8 mouse cellular contexts compared by ENCODE assay signal in genomic region chr8:94999004-94999403, GRCm38 (mm10). TPM values are rescaled to one million over a fixed set of nuclear protein-coding genes. Genes with fewer than 3 reads are reported as not detected.
DNase-seq lines count a peak whose midpoint lies in the region; ATAC-seq and TF ChIP-seq lines count a peak whose summit lies in the region.

No protein-coding gene starts in this region.

- no peak overlapping the region for H3K4me2 ChIP-seq in intestine, postnatal 0 days (replicated peaks; ENCODE audit: low read depth)
- peak overlapping the region; percentile 62 for H3K4me2 ChIP-seq in midbrain, embryonic 15.5 days

- WGBS in heart, adult 2 months, result 58% methylated on average over 6 of the region's 6 CpGs
- WGBS in intestine, postnatal 0 days, result 57% methylated on average over 6 of the region's 6 CpGs
- 32% methylated on average over 6 of the region's 6 CpGs for WGBS in midbrain, embryonic 15.5 days

- H3K9ac ChIP-seq in heart, adult 2 months (ENCODE audit: low read depth, low read length), result peak overlapping the region; percentile 66
- no peak overlapping the region for H3K9ac ChIP-seq in intestine, postnatal 0 days (ENCODE audit: low read depth, low read length)
- peak overlapping the region; percentile 36 for H3K9ac ChIP-seq in midbrain, embryonic 15.5 days

- no peaks in the 10 kb centered on the region for H3K36me3 ChIP-seq in heart, adult 2 months (ENCODE audit: control insufficient read depth, insufficient read depth, low read length)
- H3K36me3 ChIP-seq in intestine, postnatal 0 days (ENCODE audit: control insufficient read depth, insufficient read depth), result no peaks in the 10 kb centered on the region
- H3K36me3 ChIP-seq in midbrain, embryonic 15.5 days (replicated peaks), result peaks cover 11% of the 10 kb centered on the region; the same call in 1 of the 2 replicates

- H3K79me2 ChIP-seq in heart, adult 2 months (replicated peaks; ENCODE audit: control insufficient read depth, insufficient read depth, low read length), result no peaks in the 10 kb centered on the region

- peak; percentile 83 for TF ChIP-seq POLR2A in heart, adult 2 months (IDR thresholded peaks at IDR 0.05; ENCODE audit: insufficient read depth, low read depth, low read length)

- intact Hi-C loops in gastrocnemius, adult 2 months (cut with DNase I), result loop anchor here (2.0 kb wide), 1 partner anchor 14 kb away; no protein-coding TSS in a partner anchor
- intact Hi-C loops in gastrocnemius, postnatal 14 days (cut with DNase I; ENCODE audit: low total_unique reads), result no loop called here
- intact Hi-C loops in heart, adult 2 months (cut with DNase I), result no loop called here

- H3K9me3 ChIP-seq in intestine, postnatal 0 days (ENCODE audit: control insufficient read depth), result no peaks in the 10 kb centered on the region
- H3K9me3 ChIP-seq in midbrain, embryonic 15.5 days, result no peaks in the 10 kb centered on the region

- no peak for TF ChIP-seq CTCF in gastrocnemius, adult 2 months (IDR thresholded peaks at IDR 0.05)
- no peak for TF ChIP-seq CTCF in heart, adult 2 months (IDR thresholded peaks at IDR 0.05)
- TF ChIP-seq CTCF in intestine, postnatal 0 days (IDR thresholded peaks at IDR 0.05; ENCODE audit: low read depth), result no peak

- H3K27ac ChIP-seq in gastrocnemius, adult 2 months, result peak overlapping the region; percentile 92
- H3K27ac ChIP-seq in heart, adult 2 months, result peak overlapping the region; percentile 93
- H3K27ac ChIP-seq in intestine, postnatal 0 days (ENCODE audit: low read depth, low read length), result 0 out of 2 replicates have a peak overlapping the region, but pooled peaks have one; percentile 50
- peak overlapping the region; percentile 95 for H3K27ac ChIP-seq in midbrain, embryonic 15.5 days

- DNase-seq in gastrocnemius, adult 2 months, result peak; percentile 36
- no peak for DNase-seq in gastrocnemius, postnatal 14 days
- DNase-seq in heart, adult 2 months, result peak; percentile 62 to 76
- DNase-seq in yolk sac, embryonic 10.5 days (ENCODE audit: low spot score), result no peak
- no peak for DNase-seq in layer of hippocampus, postnatal 10 days (ENCODE audit: low spot score in 2 of 2)
- DNase-seq in thymus, postnatal 4 days, result no peak

- no peak for ATAC-seq in intestine, postnatal 0 days
- ATAC-seq in midbrain, embryonic 15.5 days (replicated peaks), result no peak

- peaks cover 28% of the 10 kb centered on the region for H3K4me1 ChIP-seq in heart, adult 2 months (ENCODE audit: control insufficient read depth, insufficient read depth, low read length)
- 0 out of 2 replicates have a peak, but pooled peaks cover 3% of the 10 kb centered on the region for H3K4me1 ChIP-seq in intestine, postnatal 0 days (replicated peaks; ENCODE audit: control insufficient read depth, insufficient read depth, low read length)
- H3K4me1 ChIP-seq in midbrain, embryonic 15.5 days, result peaks cover 75% of the 10 kb centered on the region

- peak overlapping the region; percentile 43 for H3K4me3 ChIP-seq in gastrocnemius, adult 2 months
- H3K4me3 ChIP-seq in heart, adult 2 months, result peak overlapping the region; percentile 34
- no peak overlapping the region for H3K4me3 ChIP-seq in intestine, postnatal 0 days (ENCODE audit: low read depth, low read length)
- H3K4me3 ChIP-seq in midbrain, embryonic 15.5 days, result peak overlapping the region; percentile 45

- H3K27me3 ChIP-seq in heart, adult 2 months (ENCODE audit: control insufficient read depth, insufficient read depth, low read length), result no peaks in the 10 kb centered on the region
- no peaks in the 10 kb centered on the region for H3K27me3 ChIP-seq in intestine, postnatal 0 days (replicated peaks; ENCODE audit: control insufficient read depth, insufficient read depth, low read length)
- H3K27me3 ChIP-seq in midbrain, embryonic 15.5 days (replicated peaks), result no peaks in the 10 kb centered on the region

- peak; percentile 93 for TF ChIP-seq EP300 in heart, adult 2 months (IDR thresholded peaks at IDR 0.05; ENCODE audit: insufficient read depth, low read depth, low read length)

RNA-seq across cellular contexts. Expression of gene Adgrg3, which starts 18.5 kb away (rescaled TPM):
- total RNA-seq in gastrocnemius, adult 2 months (2021), result under 1 TPM; 0.28 to 0.43 TPM
- under 1 TPM; 0.33 TPM for total RNA-seq in gastrocnemius, postnatal 14 days (2021)
- 1 to 10 TPM; 1.3 to 2.5 TPM for total RNA-seq in heart, adult 2 months (2021)
- polyA plus RNA-seq in heart, adult 2 months (2012; rRNA removed), result 4.3 and 4.9 TPM in 2 replicates
- polyA plus RNA-seq in intestine, postnatal 0 days (2015; fragmentation: Nextera tagmentation; extraction: Ambion mirVana), result 4.2 and 4.7 TPM in 2 replicates
- polyA plus RNA-seq in midbrain, embryonic 15.5 days (2015; fragmentation: Nextera tagmentation; extraction: Ambion mirVana), result 0.88 and 1.3 TPM in 2 replicates
- under 1 TPM; 0.20 to 0.48 TPM for total RNA-seq in layer of hippocampus, postnatal 10 days (2021)

RNA-seq across cellular contexts. Expression of gene Adgrg1, which starts 24.5 kb away (rescaled TPM):
- 10 to 100 TPM; 20.7 to 27.4 TPM for total RNA-seq in gastrocnemius, adult 2 months (2021)
- total RNA-seq in gastrocnemius, postnatal 14 days (2021), result 10 to 100 TPM; 21.4 to 38.2 TPM
- 10 to 100 TPM; 52.1 to 67.8 TPM for total RNA-seq in heart, adult 2 months (2021)
- polyA plus RNA-seq in heart, adult 2 months (2012; rRNA removed), result 96.1 and 107 TPM in 2 replicates
- 22.3 and 22.7 TPM in 2 replicates for polyA plus RNA-seq in intestine, postnatal 0 days (2015; fragmentation: Nextera tagmentation; extraction: Ambion mirVana)
- polyA plus RNA-seq in midbrain, embryonic 15.5 days (2015; fragmentation: Nextera tagmentation; extraction: Ambion mirVana), result 147 and 156 TPM in 2 replicates
- 100 to 1,000 TPM; 160 to 164 TPM for total RNA-seq in layer of hippocampus, postnatal 10 days (2021)

RNA-seq across cellular contexts. Expression of gene Drc7, which starts 55.9 kb away (rescaled TPM):
- total RNA-seq in gastrocnemius, adult 2 months (2021), result not detected
- total RNA-seq in gastrocnemius, postnatal 14 days (2021), result not detected
- not detected for total RNA-seq in heart, adult 2 months (2021)
- 0.41 TPM in 1 of 2 replicates, not detected in the other for polyA plus RNA-seq in heart, adult 2 months (2012; rRNA removed)
- polyA plus RNA-seq in intestine, postnatal 0 days (2015; fragmentation: Nextera tagmentation; extraction: Ambion mirVana), result not detected in 2 replicates
- polyA plus RNA-seq in midbrain, embryonic 15.5 days (2015; fragmentation: Nextera tagmentation; extraction: Ambion mirVana), result 1.5 and 1.9 TPM in 2 replicates
- 1 to 10 TPM; 1.9 to 3.2 TPM for total RNA-seq in layer of hippocampus, postnatal 10 days (2021)

Comparison
In these comparisons a context has a peak if more than half of its experiments do, and no peak if none do; other contexts are left out.
1. DNase-seq: peak in gastrocnemius, adult 2 months (single experiment) and heart, adult 2 months (2 of 2); none in gastrocnemius, postnatal 14 days (single experiment), yolk sac, embryonic 10.5 days (single experiment), layer of hippocampus, postnatal 10 days (0 of 2) and thymus, postnatal 4 days (single experiment).
2. Peak in every context shown above with its lines, with median percentiles within 50 percentile points of each other: H3K27ac ChIP-seq.